15 mouse cellular contexts compared by ENCODE assay signal in genomic region chr10:109758921-109759600, GRCm38 (mm10).
DNase-seq lines count a peak whose midpoint lies in the region; ATAC-seq and TF ChIP-seq lines count a peak whose summit lies in the region.
"Had no signal": no experiment of that assay in that cellular context is flagged by ENCODE, and none has a peak within 500 bp of the region (broad histone marks: within the 10 kb centered on the region; RNA-seq: fewer than 3 reads in every experiment).

No protein-coding gene starts in this region.

- ATAC-seq in frontal cortex, adult (ENCODE audit: low TSS enrichment), result peak; percentile 68
- ATAC-seq in forebrain, postnatal 0 days, result peak; percentile 77
- ATAC-seq in heart, embryonic 12.5 days (ENCODE audit: insufficient number of reproducible peaks, low FRiP score), result no peak
- ATAC-seq: activated CD4-positive, CD25-positive, alpha-beta regulatory T cell, adult 4 months; inflammation-experienced regulatory T-cells, adult 6 months; liver, postnatal 0 days had no signal

- 0 out of 2 replicates have a peak overlapping the region, but pooled peaks have one; percentile 6 for H3K4me2 ChIP-seq in forebrain, postnatal 0 days (ENCODE audit: low read depth)
- no peak overlapping the region for H3K4me2 ChIP-seq in heart, embryonic 12.5 days
- H3K4me2 ChIP-seq: heart, embryonic 11.5 days had no signal

- 53% methylated on average over 17 of the region's 17 CpGs for WGBS in forebrain, postnatal 0 days
- WGBS in heart, embryonic 12.5 days, result 69% methylated on average over 17 of the region's 17 CpGs

- H3K27ac ChIP-seq in forebrain, postnatal 0 days (ENCODE audit: low read depth, low read length), result peak overlapping the region; percentile 67; the same call in 1 of the 2 replicates
- no peak overlapping the region for H3K27ac ChIP-seq in heart, embryonic 12.5 days (ENCODE audit: poor library complexity, severe bottlenecking)
- H3K27ac ChIP-seq: kidney, postnatal 0 days had no signal

- DNase-seq in frontal cortex, postnatal 10 days (ENCODE audit: low spot score in 2 of 2), result no peak
- peak; percentile 21 for DNase-seq in right cerebral cortex, adult 18-20 months
- no peak for DNase-seq in right cerebral cortex, postnatal 36 days (ENCODE audit: low spot score in 2 of 2)
- peak; percentile 44 for DNase-seq in forebrain, postnatal 0 days
- peak; percentile 44 for DNase-seq in telencephalon, adult 2 months (ENCODE audit: low read depth, low spot score)
- no peak for DNase-seq in kidney, postnatal 14 days
- DNase-seq: liver, postnatal 0 days; right cerebral cortex, postnatal 4 days; thymus, postnatal 36 days had no signal

- H3K4me1 ChIP-seq in forebrain, postnatal 0 days (ENCODE audit: insufficient read depth), result no peaks in the 10 kb centered on the region
- no peaks in the 10 kb centered on the region for H3K4me1 ChIP-seq in heart, embryonic 12.5 days (replicated peaks)

- H3K9me3 ChIP-seq in forebrain, postnatal 0 days (ENCODE audit: low read length), result no peaks in the 10 kb centered on the region
- no peaks in the 10 kb centered on the region for H3K9me3 ChIP-seq in heart, embryonic 12.5 days (replicated peaks)

- H3K4me3 ChIP-seq in forebrain, postnatal 0 days (ENCODE audit: low read depth, low read length), result no peak overlapping the region
- no peak overlapping the region for H3K4me3 ChIP-seq in heart, embryonic 12.5 days

- H3K36me3 ChIP-seq in forebrain, postnatal 0 days (ENCODE audit: insufficient read depth), result peaks cover 3% of the 10 kb centered on the region; the same call in 1 of the 2 replicates
- H3K36me3 ChIP-seq in heart, embryonic 12.5 days, result no peaks in the 10 kb centered on the region

- no peak for TF ChIP-seq CTCF in forebrain, postnatal 0 days (IDR thresholded peaks at IDR 0.05; ENCODE audit: low read depth)

- H3K9ac ChIP-seq in forebrain, postnatal 0 days, result no peak overlapping the region
- no peak overlapping the region for H3K9ac ChIP-seq in heart, embryonic 12.5 days
- H3K9ac ChIP-seq: liver, postnatal 0 days had no signal

- no peaks in the 10 kb centered on the region for H3K27me3 ChIP-seq in forebrain, postnatal 0 days (ENCODE audit: insufficient read depth, low read length)
- H3K27me3 ChIP-seq in heart, embryonic 12.5 days (replicated peaks), result no peaks in the 10 kb centered on the region

Comparison
In these comparisons a context has a peak if more than half of its experiments do, and no peak if none do; other contexts are left out.
1. DNase-seq: peak in right cerebral cortex, adult 18-20 months (single experiment), forebrain, postnatal 0 days (single experiment) and telencephalon, adult 2 months (single experiment); none in frontal cortex, postnatal 10 days (0 of 2), right cerebral cortex, postnatal 36 days (0 of 2) and kidney, postnatal 14 days (single experiment).